Mouse (Mus musculus): ENCODE results near the gene Ntng1. TPM values are rescaled to one million over a fixed set of nuclear protein-coding genes. Genes with fewer than 3 reads are reported as not detected.
"Not testable (repeated sequence)": the region's sequence is repeated elsewhere in the genome, so short reads cannot be mapped to it uniquely, and the experiment has no call there.

Ntng1 gene
- polyA plus RNA-seq, 1 experiment = not detected

DNA sequence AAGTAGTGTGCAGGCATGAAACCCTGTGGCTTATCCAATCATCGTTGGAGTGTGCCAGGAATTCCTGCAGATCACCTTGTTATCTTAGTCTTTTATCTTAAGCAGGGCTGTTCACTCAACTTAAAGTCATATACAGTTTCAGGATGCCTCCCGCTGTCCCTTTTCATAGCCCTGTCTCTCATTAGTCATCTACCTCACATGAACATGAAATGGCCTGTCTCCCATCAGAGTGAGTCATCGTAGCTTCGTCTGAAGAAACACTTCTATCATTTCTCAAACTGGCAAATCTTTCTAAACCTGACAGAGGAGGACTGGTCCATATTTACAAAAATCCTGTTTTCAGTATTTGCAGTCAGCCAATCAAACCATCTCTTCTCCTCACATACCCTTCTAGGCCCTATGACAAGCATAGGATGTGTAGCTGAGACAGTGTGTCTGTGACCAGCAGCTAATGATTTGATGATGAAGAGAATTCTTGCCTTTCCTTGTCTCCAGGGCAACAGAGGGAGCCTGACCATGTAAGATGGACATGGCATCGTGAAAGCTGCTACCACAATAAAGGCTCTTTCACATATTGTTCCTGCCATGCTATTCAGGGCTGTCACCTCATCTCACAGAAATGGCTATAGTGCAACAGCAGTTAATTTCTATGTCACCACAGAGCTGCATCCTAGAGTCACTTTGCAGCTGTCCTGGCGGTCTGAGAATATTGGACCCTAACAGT, 336.4 kb downstream of the Ntng1 start:
- H3K4me3 ChIP-seq (ENCODE audit: insufficient read depth, low read depth, low read length) = no peak overlapping the region
- H3K4me1 ChIP-seq (ENCODE audit: control insufficient read depth, insufficient read depth, insufficient read length, low read length) = no peaks in the 10 kb centered on the region
- no peak overlapping the region for H3K27ac ChIP-seq (replicated peaks; ENCODE audit: low read depth, low read length)

DNA sequence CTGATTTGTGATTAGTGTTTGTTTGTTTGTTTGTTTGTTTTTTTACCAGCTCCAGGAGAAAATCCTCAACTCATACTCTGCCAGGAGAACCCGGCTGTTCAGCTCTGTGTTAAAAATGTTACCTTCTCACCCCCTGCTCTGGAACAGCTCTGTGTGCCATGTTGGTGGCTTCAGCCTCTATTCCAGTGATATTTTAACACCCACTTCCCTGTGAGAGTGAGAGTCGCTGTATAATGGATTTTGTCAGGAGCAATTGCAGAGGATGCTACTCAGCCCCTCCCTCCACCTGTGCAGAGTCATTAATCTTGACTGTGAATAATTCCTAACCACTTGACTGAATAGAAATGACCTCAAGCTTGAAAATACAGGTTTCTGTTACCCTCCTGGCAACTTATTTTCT, 339.7 kb downstream of the Ntng1 start:
- Histone ChIP-seq H3K4me1 (ENCODE audit: control insufficient read depth, insufficient read depth, insufficient read length, low read length) (no peaks in the 10 kb centered on the region), H3K27ac (replicated peaks; ENCODE audit: low read depth, low read length) (no peak overlapping the region), H3K4me3 (ENCODE audit: insufficient read depth, low read depth, low read length) (no peak overlapping the region)

DNA sequence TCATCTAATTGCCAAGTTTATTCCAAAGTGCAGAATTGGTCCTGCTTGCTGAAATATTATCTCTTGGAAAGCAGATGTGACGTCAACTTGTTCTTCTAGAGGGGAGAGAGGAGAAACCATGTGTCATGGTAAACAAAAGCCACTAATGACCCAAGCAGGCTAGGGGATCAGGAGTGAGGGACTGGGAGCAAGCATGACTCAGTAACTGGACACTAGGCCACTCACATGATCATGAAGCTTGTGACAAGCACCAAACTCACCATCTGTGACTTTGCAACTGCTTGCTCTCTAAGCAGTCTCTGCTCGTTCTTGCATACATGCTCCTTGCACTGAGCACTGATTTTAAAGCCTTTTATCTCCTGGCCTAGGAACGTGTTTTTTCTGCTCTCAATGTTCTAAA, 340.2 kb downstream of the Ntng1 start:
- Histone ChIP-seq H3K4me1 (ENCODE audit: control insufficient read depth, insufficient read depth, insufficient read length, low read length) (no peaks in the 10 kb centered on the region), H3K4me3 (ENCODE audit: insufficient read depth, low read depth, low read length) (no peak overlapping the region), H3K27ac (replicated peaks; ENCODE audit: low read depth, low read length) (no peak overlapping the region)

- Histone ChIP-seq H3K27ac (replicated peaks; ENCODE audit: low read depth, low read length) (no peak overlapping the region), H3K4me1 (ENCODE audit: control insufficient read depth, insufficient read depth, insufficient read length, low read length) (no peaks in the 10 kb centered on the region), H3K4me3 (ENCODE audit: insufficient read depth, low read depth, low read length) (no peak overlapping the region)
These were observed 346.5 kb downstream of the Ntng1 start for GRCm38 (mm10) chr3:109797354-109797753.

GRCm38 (mm10) chr3:109783231-109783630, 360.6 kb downstream of the Ntng1 start:
- H3K27ac ChIP-seq (replicated peaks; ENCODE audit: low read depth, low read length) = no peak overlapping the region
- no peak overlapping the region for H3K4me3 ChIP-seq (ENCODE audit: insufficient read depth, low read depth, low read length)
- no peaks in the 10 kb centered on the region for H3K4me1 ChIP-seq (ENCODE audit: control insufficient read depth, insufficient read depth, insufficient read length, low read length)

DNA sequence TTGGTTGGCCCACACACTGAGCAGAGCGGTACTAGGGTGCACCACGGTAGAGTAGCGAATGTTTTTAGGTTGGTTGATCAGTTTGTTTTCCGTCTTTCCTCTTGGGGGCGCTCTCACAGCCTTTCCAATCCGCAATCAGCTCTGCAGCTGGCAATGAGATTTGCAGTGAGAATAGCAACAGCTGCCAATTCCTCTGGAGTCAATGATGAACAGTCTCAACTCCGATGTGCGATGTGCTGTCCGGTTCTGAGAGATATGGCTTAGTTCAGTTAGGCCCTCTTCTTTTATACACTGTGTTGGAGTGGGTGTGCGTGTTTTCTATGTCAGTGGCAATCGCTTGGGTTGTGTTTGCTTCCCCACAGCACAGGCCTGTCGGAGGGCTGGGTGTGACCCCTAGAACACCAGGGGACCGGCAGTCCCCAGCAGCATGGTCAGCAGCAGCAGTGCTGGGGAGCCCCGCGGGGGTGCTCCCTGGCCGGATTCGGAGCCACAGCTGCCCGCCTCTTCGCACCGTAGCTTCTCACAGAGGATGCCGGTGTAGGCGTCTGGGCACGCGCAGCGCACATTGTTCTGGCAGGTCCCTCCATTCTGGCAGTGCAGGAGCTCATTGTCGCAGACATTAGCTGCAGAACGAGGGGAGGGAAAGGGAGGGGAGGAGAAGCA, 361.4 kb downstream of the Ntng1 start:
- peak overlapping the region; percentile 35 for H3K4me3 ChIP-seq (ENCODE audit: insufficient read depth, low read depth, low read length)
- no peak overlapping the region for H3K27ac ChIP-seq (replicated peaks; ENCODE audit: low read depth, low read length)
- H3K4me1 ChIP-seq (ENCODE audit: control insufficient read depth, insufficient read depth, insufficient read length, low read length) = no peaks in the 10 kb centered on the region

DNA sequence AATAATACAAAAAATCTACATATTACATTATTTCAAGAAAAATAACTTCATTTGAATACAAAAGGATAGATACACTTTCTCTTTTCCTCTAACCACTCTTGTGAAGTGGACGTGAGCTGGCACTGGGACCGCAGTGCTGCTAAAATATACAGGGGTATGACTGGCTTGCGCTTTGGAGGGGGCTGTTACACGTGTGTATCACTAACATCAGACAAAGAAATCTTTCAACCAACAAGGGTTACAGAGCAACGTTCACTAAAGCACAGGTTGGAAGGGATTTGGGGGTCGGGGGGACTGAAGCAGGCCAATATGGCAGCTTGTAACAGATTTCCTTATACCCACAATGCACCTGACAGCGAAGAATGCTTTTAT, 361.9 kb downstream of the Ntng1 start:
- Histone ChIP-seq H3K4me1 (ENCODE audit: control insufficient read depth, insufficient read depth, insufficient read length, low read length) (no peaks in the 10 kb centered on the region), H3K27ac (replicated peaks; ENCODE audit: low read depth, low read length) (no peak overlapping the region), H3K4me3 (ENCODE audit: insufficient read depth, low read depth, low read length) (peak overlapping the region; percentile 35)

- H3K27ac ChIP-seq (replicated peaks; ENCODE audit: low read depth, low read length) = no peak overlapping the region
- no peak overlapping the region for H3K4me3 ChIP-seq (ENCODE audit: insufficient read depth, low read depth, low read length)
- H3K4me1 ChIP-seq (ENCODE audit: control insufficient read depth, insufficient read depth, insufficient read length, low read length) = no peaks in the 10 kb centered on the region
These were observed 368.6 kb downstream of the Ntng1 start for GRCm38 (mm10) chr3:109775200-109775599.

- Histone ChIP-seq H3K27ac (replicated peaks; ENCODE audit: low read depth, low read length) (no peak overlapping the region), H3K4me3 (ENCODE audit: insufficient read depth, low read depth, low read length) (no peak overlapping the region), H3K4me1 (ENCODE audit: control insufficient read depth, insufficient read depth, insufficient read length, low read length) (no peaks in the 10 kb centered on the region)
These were observed 371.7 kb downstream of the Ntng1 start for GRCm38 (mm10) chr3:109772120-109772519.

- no peak overlapping the region for H3K4me3 ChIP-seq (ENCODE audit: insufficient read depth, low read depth, low read length)
These were observed 376.9 kb downstream of the Ntng1 start for GRCm38 (mm10) chr3:109766939-109767338.

DNA sequence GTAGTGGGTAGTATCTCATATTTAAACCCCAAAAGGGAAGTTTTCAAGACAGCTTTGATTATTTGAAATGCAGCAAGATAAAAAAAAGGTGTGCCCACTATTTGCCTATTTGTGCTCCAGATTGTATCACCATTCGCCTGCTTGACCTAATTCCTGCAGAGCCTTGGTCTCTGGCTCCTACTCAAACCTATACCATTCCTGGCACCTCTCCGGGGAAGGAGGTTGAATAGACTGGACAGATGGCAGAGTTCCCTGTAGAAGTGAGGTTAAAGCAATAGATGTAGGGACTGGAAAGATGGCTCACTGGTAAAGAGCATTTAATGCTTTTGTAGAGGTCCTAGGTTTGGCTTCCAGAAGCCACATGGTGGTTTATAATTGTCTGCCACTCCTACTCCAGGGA, 378.2 kb downstream of the Ntng1 start:
- Histone ChIP-seq H3K4me1 (ENCODE audit: control insufficient read depth, insufficient read depth, insufficient read length, low read length) (no peaks in the 10 kb centered on the region), H3K27ac (replicated peaks; ENCODE audit: low read depth, low read length) (no peak overlapping the region)

More at GRCm38 (mm10) chr3:109766939-109767338, 376.9 kb downstream of the Ntng1 start:
- H3K4me1 ChIP-seq (ENCODE audit: control insufficient read depth, insufficient read depth, insufficient read length, low read length) = no peaks in the 10 kb centered on the region
- H3K27ac ChIP-seq (replicated peaks; ENCODE audit: low read depth, low read length) = no peak overlapping the region

GRCm38 (mm10) chr3:109765141-109765540, 378.7 kb downstream of the Ntng1 start:
- H3K27ac ChIP-seq (replicated peaks; ENCODE audit: low read depth, low read length) = no peak overlapping the region
- H3K4me1 ChIP-seq (ENCODE audit: control insufficient read depth, insufficient read depth, insufficient read length, low read length) = no peaks in the 10 kb centered on the region
- H3K4me3 ChIP-seq (ENCODE audit: insufficient read depth, low read depth, low read length) = no peak overlapping the region

More for the DNA sequence above, 378.2 kb downstream of the Ntng1 start:
- no peak overlapping the region for H3K4me3 ChIP-seq (ENCODE audit: insufficient read depth, low read depth, low read length)

DNA sequence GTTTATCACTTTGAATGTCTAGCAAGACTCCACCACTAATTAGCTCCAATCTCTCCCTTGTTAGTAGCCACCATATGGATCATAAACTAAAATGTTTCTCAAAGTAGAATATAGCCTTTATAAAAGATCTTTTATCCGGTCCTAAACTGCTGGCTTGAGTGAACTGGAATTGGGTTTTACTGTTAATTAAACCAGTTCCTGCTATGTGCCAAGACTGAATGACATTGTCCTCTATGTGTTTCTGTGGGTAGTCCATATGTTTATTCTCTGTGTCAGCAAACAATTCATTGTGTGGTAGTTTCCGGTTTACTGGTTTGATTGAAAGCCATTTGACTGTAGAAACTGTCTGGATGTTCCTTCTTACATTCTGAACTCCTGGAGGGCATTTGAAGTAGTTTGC, 387.4 kb downstream of the Ntng1 start:
- no peak overlapping the region for H3K4me3 ChIP-seq (ENCODE audit: insufficient read depth, low read depth, low read length)
- no peak overlapping the region for H3K27ac ChIP-seq (replicated peaks; ENCODE audit: low read depth, low read length)
- no peaks in the 10 kb centered on the region for H3K4me1 ChIP-seq (ENCODE audit: control insufficient read depth, insufficient read depth, insufficient read length, low read length)

GRCm38 (mm10) chr3:109747593-109747992, 396.2 kb downstream of the Ntng1 start:
- H3K4me1 ChIP-seq (ENCODE audit: control insufficient read depth, insufficient read depth, insufficient read length, low read length); H3K4me3 ChIP-seq (ENCODE audit: insufficient read depth, low read depth, low read length); H3K27ac ChIP-seq (replicated peaks; ENCODE audit: low read depth, low read length): not testable (repeated sequence)

DNA sequence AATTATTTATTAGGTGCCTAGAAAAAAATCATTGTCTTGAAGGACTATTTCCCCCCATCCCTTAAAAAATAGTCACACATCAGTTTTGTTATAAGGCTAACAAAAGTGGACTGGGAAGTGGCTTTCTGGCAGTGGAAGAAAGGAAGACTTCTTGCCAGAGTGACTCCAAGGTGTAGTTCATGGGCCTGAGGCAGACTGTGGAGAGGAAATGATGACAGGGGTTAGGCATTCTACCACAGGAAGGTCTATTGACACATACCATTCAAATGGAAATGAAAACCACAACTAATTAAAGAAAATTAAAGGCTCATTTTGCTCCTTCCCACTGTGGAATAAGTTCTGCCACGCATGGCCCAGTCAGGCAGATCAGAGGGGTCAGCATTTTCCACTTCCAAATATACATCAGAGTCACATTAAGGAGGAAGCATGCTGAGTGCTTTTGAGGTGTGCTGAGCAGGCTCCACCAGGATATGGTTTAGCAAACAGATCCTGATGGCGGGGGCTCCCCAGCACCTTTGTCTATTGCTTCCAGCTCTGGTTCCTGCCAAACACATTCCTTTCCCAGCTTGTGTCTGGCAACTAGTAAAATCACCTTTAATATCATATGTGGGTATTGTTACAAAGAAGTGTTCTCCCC, 403.2 kb downstream of the Ntng1 start:
- H3K27ac ChIP-seq (replicated peaks; ENCODE audit: low read depth, low read length) = no peak overlapping the region
- H3K4me3 ChIP-seq (ENCODE audit: insufficient read depth, low read depth, low read length) = no peak overlapping the region
- H3K4me1 ChIP-seq (ENCODE audit: control insufficient read depth, insufficient read depth, insufficient read length, low read length) = no peaks in the 10 kb centered on the region
